Mouse (Mus musculus) cortical plate, adult 2 months (tissue): Measurements from ENCODE around the gene Inpp5f.

Source experiments
- CTCF ChIP-seq: fragments of 200-500 bp; IDR thresholded peaks from 2 replicates; pipeline ENCODE4 v1.5.1; 2011; ENCODE audit warnings: mild to moderate bottlenecking, control low read depth, low read length; ENCODE audit not compliant: insufficient read depth; ENCODE audit errors: extremely low read depth
- POLR2A ChIP-seq: fragments of 200-500 bp; IDR thresholded peaks from 2 replicates; pipeline ENCODE4 v1.6.1; 2011; ENCODE audit warnings: mild to moderate bottlenecking, low read length, control low read depth; ENCODE audit not compliant: insufficient read depth; ENCODE audit errors: extremely low read depth

- TF ChIP-seq POLR2A (no peak), CTCF (no peak)
Measured at GRCm38 (mm10) chr7:128731585-128731984, 120.5 kb downstream of the Inpp5f start.
